Mouse (Mus musculus): Measurements from ENCODE around the gene Kat14. TPM values are rescaled to one million over a fixed set of nuclear protein-coding genes. Genes with fewer than 3 reads are reported as not detected.

The Kat14 gene
- total RNA-seq, 1 experiment from 2014 or later, result 25.3 TPM

- peak; percentile 88 for DNase-seq
Measured at GRCm38 (mm10) chr2:144452364-144453008, 83.7 kb downstream of the Kat14 start.

Other genes with a start within 250 kb of the Kat14 start
- gene Mgme1, start 98.3 kb upstream of the Kat14 start, total RNA-seq (2021), result 14.6 and 16.3 TPM in 2 replicates
- gene Snx5, start 98.1 kb upstream of the Kat14 start, total RNA-seq (2021), result 96.5 and 114 TPM in 2 replicates
- not detected in 2 replicates for gene Ovol2, start 36.8 kb upstream of the Kat14 start, total RNA-seq (2021)
- 8.0 and 10.4 TPM in 2 replicates for gene Pet117, start within 50 bp of the Kat14 start, total RNA-seq (2021)
- gene Dzank1, start 158.4 kb downstream of the Kat14 start, total RNA-seq (2021), result 1.7 and 3.9 TPM in 2 replicates
- 18.0 and 21.0 TPM in 2 replicates for gene Polr3f, start 158.7 kb downstream of the Kat14 start, total RNA-seq (2021)
- 27.4 and 28.1 TPM in 2 replicates for gene Rbbp9, start 181.9 kb downstream of the Kat14 start, total RNA-seq (2021)
- 58.8 and 74.1 TPM in 2 replicates for gene Sec23b, start 187.2 kb downstream of the Kat14 start, total RNA-seq (2021)
- gene Smim26, start 225.1 kb downstream of the Kat14 start, total RNA-seq (2021), result 48.2 and 50.9 TPM in 2 replicates
- gene Dtd1, start 230.9 kb downstream of the Kat14 start, total RNA-seq (2021), result 19.6 and 20.6 TPM in 2 replicates

All from adrenal gland, postnatal 14 days (tissue).